Mouse (Mus musculus) activated CD4-positive, CD25-positive, alpha-beta regulatory T cell, adult 4 months (primary cell): ENCODE results near the gene Dph5. TPM values are rescaled to one million over a fixed set of nuclear protein-coding genes. Genes with fewer than 3 reads are reported as not detected.

Experiments
- ATAC-seq: one replicate; pipeline ENCODE4 v1.8.0; 2017
- polyA plus RNA-seq, 2 experiments: library from polyadenylated mRNA; unstranded; fragments of 100-300 nt; shearing (Covaris generic); gene quantifications; one replicate each; pipeline ENCODE4 v1.2.1; 2017

The Dph5 gene
- polyA plus RNA-seq, 2 experiments from 2014 or later = 59.9 to 65.4 TPM

DNA sequence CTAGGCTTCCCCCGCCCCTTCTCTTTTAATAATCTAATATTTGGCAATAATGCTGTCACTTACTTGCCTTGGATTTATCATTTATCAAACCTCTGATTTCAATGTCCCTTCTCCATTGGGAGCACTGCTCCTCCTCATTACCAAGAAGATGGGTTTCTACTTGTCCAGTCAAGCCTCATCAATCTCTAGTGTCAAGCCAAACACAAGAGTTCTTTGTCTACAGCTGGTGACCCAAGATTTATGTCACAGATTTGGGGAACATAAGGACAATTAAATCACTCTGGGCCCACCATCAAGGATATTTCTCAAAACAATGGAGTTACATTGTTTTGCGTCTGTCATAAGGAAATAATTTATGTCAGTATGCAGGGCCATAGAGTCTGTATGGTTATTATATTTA is 5.5 kb downstream of the Dph5 start:
- no peak for ATAC-seq

DNA sequence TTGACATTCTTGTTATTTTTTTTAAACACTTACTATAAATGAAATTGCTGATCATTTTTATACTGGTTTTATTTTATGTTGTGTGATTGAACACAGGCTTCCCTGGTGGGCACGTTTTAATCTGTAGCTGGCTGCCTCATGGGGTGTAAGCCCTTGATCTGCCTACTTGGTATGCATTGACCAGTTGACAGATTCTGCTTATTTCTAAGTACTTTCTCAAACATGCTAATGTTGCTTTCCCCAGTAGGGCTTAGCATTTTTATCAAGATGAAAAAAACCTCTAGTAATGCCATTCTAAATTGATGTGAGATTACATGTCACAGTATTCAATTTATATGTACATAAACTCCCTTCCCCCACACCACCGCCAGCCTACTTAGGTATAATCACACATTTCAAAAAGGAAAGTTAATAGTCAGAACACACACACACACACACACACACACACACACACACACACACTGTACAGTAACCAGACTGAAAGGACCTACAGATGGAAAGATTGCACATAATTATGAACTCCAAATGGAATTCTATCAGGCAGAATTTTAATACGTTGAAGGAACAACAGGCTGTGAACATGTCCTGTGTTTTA is 10.8 kb downstream of the Dph5 start:
- no peak for ATAC-seq

DNA sequence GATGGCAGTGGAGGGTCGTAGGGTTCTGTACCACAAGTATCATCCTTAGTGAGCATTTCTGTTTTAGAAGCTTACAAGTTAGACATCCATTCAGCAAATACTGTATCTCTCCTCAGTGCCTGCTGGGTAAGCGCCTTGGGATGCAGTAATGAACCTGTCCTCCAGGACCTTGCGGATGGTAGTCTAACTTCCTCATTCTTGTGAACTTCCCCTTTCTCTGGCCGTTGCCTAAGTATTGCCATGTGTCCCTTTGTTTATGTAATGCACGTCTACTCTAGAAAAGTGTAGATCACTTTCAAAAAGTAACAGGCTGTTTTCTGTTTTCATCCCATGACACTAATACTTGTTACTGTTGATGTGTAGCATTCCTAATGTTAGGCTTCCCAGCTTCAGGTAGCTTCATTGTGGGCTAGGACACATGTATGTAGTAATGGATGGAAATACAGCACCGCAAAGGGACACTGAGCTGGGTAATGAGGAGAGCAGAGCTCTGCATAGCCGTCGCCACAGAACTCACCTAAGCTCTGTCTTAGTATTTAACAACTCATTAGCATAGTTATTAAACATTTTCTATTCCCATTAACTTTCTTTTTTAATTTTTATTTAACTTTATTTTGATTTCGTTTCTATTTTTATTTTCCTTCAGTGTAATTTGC is 14.8 kb downstream of the Dph5 start:
- ATAC-seq = no peak

DNA sequence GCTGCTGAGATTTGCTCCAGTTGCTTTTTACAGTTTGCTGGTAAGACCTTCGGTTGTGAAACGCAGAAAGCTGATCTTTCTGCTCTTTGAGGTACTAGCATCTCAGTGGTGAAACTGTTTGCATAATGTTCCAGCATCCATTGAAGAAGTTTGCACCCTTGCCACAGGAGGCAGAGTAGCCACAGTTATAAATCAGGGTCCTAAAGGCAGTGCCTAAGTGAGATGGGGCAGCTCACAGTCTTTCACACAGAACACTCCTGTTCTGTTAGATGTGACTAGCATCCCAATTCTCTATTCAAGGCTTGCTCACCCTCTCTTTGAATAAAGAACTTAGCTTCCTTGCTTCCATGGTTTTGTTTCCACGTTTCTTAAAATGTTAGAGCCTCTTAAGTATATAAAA is 17.4 kb downstream of the Dph5 start:
- no peak for ATAC-seq

DNA sequence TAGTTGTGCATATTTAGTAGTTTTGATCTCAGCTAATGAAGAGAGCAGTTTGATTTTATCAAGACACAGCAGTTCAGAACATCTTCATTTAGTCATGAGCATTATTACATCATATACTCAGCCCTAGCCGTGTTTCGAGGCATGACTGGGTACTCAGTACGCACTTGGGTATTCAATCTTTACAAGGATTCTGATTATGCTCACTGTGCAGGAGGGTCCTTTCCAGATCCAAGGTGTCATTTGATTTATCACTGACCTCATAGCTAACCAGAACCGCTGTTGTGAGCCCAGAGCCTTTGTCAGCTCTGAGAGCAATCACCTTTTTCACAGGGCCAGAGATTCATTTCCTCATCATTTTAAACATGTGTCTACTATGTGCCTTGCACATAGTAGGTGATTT is 17.9 kb downstream of the Dph5 start:
- no peak for ATAC-seq

DNA sequence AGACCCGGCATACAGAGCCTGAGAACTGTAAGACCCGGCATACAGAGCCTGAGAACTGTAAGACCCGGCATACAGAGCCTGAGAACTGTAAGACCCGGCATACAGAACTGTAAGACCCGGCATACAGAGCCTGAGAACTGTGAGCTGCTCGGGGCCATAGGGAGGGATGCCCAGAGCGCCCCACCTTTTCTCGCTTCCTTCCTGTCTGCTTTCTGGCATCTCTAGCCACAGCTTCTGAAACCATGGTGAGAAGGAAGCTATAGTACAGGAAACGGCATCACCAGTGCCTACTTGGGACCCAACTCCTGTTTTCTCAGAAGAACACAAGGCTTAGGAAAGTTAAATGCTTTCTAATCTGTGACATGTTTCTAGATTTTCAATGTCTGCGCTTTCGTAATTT is 19.8 kb downstream of the Dph5 start:
- ATAC-seq = peak; percentile 99

DNA sequence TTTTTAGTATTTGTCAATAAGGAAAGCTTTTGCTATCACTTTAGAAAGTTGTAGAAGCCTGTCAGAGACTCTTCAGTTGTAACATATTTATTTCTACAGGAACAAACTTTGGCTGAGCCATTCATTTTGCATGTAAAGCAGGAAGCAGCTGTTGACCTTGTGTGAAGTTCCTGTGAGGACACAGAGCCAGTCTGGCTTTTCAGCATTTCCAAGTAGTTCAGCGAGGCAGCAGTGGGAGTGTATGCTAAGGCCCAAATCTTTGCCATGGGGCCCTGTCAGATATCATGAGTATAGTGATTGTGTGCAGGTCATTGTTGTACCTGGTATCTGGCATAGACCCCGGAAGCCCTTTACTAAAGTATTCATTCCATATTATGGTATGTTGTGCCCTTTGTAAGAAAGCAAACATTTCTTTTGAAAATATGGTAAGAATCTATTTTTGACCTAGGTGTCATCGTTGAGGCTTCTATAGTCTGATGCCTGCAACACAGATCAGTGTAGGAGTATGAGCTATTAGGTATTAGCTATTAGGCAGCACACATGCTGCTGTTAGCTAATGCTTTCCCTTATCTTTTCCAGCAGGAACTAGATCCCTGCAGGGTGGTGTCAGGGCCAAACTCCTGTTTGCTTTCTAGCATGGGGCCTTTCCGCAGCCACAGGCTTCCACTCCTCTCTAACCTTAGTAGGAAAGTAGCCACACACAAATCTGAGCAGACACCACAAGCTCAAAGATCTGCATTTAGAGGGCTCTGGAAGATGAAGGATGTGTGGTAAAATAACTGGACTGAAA is 37.0 kb downstream of the Dph5 start:
- no peak for ATAC-seq

DNA sequence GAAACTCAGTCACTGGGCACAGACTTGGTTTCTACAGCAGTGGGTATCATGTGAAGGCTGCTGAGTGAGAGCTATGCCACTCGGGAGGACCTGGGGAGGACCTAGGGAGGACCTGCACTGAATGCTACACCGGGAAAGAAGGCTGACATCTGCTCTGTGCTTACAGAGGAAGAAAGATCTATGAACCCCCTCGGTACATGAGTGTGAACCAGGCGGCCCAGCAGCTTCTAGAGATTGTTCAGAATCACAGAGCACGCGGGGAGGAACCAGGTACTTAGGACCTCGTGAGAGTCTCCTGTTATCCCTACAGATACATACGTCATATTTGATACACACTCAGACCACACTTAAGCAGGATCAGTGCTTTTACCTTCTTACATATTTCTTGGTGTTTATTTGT is 38.9 kb downstream of the Dph5 start:
- ATAC-seq = no peak

DNA sequence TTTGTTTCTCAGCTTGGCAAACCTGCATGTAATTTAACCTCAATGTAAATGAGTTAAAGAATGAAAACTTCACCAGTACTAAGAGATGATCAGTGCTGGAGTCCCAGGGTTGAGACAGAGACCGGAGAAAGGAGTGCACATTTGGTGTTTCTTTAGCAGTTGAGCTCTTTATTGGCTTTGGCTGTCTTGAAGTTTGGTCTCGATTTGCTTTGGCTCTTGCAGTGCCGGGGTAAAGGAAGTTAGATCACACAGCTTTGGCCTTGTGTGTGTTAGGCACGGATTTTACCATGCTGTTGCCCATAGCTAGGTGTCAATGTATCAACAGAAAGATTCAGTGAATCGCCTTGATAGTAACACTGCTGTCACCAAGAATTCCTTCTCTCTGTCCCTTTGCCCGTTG is 44.1 kb downstream of the Dph5 start:
- ATAC-seq = no peak

DNA sequence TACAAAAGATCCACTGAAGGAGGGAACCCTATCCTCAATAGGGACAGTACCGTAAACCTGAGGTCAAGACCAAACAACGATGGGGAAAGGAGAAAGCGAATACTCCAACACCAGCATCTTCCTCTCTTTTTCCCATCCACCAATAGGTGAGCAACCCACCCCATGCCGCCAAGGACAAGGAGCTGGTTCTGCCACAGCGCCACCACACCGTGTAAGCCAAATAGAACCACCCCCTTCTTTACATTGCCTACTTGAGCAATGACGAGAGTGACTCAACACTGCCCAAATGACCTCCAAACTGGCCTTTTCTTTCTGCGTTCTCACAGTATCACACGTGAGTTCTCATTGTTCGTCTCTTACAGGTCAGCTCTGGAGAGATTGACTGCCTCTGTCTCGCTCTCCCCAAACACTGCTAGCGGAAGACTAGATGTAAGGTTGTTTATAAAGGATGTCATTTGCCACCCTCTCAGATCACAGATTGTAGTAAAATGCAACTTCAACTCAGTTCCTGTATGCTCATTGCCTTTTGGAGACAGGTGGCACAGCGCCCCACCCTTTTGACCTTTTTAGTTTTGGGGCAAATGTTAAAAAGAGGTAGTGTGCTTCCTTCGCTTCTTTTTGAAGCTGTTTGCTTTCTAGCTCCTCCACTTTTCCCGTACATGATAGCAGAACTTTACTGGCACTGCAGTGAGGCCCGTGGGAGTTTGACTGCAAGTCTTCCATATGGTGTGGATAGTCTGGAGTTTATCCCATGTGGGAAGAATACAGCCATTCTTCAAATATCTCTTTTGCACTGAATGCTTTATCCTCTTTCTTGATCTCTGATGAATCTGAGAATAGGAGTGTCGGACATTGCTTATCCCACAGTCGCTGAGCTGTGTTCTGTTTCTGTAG is 45.9 kb downstream of the Dph5 start:
- peak; percentile 90 for ATAC-seq

DNA sequence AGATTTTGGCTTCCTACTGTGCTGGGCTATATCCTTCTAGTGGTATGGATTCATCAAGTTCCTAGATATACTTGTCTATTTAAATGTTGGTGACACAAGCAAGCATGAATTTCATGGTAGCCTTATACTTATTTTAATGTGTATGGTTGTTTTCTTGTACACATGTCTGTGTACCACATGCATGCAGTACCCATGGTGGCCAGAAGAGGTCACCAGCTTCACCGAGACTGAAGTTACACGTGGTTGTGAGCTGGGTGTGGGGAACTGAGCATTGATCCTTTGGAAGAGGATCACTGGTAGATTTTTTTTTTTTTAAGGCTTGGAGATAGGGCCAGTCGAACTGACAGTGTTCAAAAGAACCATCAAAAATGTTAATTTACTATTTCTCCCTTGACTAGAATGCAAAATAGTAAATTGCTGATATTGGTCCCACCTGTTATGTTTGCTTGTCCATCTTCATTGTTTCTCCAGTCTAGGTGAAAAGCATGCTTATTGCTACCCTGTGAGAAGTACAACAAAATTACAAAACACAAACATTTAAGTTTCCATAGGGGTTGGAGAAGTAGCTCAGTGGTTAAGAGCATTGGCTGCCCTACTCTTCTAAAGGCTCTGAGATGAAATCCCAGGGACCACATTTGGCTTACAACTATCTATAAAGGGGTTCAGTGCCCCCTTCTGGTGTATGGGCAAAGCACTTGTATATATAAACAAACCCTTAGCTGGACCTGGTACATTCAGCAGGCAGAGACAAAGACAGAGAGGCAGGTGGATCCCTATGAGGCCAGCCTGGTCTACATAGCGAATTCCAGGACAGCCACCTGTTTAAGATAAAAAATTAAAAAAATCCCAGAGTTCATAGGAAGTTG is 49.3 kb downstream of the Dph5 start:
- ATAC-seq = peak; percentile 50

DNA sequence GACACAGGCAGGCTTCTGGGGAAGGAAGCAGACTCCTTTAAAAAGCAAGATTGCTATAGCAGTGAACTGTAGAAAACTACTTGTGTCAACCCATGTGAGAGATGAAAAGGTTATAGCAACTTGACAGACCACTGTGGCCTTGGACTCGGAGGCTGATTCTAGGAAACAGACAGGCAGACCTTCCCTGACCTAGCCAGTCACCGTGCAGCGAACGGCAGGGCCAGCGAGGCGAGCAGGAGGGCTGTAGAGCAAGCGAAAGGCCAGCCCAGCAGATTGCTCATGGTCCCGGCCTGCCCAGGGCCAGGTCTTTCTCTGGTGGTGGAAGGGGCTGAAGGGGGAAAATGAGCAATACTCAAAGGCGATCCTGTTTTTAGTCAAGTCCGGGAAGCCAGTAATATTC is 50.2 kb downstream of the Dph5 start:
- ATAC-seq = no peak

DNA sequence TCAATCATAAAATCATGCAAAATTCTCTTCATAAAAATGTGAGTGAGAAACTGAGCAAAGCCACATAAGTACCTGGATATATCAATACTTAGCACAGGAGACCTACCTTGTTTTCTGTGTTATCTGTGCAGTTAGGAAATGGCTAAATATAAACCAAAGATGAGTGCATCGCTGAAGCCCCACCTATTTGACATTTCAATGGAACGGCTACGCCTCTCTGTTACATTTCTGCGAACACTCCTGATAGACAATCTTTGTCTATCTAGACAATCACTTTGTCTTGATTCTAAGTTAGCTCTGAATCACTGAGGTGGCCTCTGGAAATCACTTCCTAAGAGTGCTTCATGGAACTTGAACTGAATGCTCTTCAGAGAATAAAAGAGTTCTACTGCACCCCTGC is 52.9 kb downstream of the Dph5 start:
- peak; percentile 19 for ATAC-seq

DNA sequence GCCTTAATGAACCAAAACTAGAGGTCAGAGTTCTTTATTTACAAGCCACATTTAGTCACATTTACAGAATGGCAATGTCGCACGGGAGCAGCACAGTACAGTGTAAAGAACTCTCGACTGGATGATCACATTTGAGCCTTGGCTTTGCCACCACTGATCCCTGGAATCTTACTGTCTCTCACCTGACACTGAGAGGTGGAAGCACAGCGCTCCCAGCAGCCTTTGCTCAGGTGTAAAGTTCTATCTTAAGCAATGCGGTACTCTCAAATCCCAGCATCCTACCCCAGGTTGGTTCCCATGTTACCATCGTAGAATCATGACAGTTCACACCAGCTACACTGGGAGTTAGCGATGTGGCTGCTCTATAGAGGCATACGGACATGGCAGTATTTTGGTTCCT is 53.8 kb downstream of the Dph5 start:
- no peak for ATAC-seq

DNA sequence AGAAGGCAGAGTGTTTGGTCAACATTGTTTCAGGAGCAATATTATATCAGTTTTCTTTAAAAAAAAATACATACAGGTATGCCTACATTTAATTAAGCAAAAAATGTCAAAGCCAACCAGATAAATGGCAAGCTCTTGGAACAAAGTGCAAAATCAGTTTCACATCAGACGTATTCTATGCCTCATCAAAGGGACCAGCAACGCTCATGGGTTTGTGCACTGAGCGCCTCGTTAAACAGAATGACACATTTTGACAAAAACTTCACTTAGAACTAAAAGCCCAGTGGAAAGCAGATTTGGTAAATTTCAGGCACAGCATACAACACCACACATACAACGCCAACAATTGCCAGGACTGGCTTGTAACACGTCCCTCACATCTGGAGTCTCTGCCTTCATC is 56.7 kb downstream of the Dph5 start:
- ATAC-seq = peak; percentile 37

DNA sequence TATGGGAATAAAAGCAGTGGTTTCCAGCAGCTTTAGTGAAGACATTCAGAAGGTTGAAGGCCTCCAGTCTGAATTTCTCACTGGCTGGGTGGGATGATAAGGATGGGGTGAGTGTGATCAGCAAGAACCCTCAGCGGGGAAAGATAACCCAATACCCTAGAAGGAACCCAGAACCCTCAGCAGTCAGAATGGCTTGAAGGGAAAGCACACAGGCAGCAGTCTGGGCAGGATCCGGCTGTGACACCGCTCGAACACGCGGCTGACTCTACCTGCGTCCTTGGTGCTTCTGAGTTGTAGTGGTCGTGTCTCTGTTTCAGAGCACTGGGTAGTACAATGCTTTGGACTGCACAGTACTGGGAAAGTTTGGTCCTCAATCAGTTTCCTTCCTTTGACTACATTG is 58.6 kb downstream of the Dph5 start:
- no peak for ATAC-seq

DNA sequence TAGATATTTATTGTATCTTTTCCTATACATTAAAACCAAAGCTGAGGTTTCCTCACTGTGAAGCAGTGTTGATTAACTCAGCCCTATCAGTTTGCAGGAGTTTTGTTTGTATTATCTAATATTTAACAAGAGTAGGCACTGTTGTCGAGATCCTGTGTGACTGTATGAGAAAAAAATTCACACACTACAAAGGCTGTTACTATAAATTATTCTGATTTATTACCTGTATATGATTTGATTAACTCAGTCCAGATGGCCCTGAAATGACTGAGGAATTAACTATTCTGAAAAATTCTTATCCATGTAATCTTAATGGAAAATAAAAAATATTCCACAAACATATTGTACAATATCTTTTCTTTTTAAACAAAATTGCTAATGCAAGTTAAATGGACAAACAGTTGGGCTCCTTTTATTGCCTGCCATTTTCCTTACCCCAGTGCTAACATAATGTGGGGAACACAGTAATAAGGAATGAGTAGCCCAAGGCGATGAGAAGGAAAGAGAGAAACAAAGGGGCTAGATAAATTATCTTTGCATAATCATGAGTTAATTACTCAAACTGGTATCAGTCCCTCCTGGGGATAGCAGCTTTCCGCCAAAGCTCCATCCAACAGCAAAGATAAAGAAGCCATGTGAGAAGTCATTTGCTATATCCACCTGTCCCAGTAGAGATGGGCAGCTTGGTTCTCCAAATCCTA is 61.7 kb downstream of the Dph5 start:
- ATAC-seq = no peak

DNA sequence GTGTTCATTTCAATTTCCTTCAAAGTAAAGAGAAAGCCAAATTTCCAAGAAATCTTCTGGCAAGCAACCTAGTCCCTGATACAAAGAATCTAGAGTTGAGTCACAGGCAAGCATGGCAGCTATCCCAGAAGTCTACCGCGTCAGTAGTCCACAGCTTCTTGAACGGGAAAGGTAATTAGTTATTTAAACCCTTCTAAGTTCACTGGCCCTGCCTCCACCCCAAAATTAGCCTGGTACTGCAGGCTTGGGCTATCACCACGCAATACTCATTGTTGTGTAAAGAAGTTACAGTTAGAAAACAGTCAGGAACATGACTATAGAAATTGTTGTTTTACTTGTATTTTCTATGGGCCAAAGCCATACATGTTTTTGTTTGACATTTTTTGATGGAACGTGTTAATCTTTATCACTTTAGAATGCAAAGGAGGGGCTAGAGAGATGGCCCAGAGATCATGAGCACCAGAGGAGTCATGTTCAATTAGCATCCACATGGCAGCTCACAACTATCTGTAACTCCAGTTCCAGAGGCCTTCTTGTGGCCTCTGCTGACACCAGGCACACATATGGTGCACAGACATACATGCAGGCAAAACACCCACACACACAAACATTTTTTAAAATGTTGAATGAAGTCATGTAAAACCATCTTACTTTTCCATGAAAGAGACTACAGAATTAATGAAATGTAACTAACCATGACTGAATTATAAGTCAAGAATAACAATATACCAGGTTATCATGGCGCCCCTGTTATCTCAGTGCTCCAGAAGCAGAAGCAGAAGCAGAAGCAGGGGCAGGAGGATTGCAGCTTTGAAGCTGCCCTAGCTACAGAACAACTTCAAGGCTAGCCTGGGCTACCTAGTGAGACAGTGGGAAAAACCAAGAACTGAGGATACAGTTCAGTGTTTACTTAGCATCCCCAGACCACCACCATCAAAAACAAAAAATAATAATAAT is 62.6 kb downstream of the Dph5 start:
- no peak for ATAC-seq

DNA sequence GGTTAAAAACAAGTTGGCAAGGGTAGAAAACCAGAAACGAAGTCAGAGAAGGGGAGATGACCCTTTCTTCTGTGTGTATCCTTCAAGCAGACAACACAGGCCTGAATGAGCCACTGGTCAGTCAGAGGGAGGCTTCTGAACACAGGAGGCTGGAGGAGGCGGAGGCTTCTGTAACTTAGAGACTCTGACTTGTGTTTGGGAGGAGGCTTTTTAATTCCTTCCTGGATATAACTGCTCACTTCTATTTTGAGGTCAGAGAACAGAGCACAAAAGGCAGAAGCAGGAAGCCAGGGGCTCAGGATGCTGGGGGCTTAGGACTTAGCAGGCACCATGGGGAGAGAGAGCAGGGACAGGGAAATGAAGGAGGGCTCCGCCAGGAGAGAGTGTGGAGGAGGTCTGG is 63.6 kb downstream of the Dph5 start:
- no peak for ATAC-seq

DNA sequence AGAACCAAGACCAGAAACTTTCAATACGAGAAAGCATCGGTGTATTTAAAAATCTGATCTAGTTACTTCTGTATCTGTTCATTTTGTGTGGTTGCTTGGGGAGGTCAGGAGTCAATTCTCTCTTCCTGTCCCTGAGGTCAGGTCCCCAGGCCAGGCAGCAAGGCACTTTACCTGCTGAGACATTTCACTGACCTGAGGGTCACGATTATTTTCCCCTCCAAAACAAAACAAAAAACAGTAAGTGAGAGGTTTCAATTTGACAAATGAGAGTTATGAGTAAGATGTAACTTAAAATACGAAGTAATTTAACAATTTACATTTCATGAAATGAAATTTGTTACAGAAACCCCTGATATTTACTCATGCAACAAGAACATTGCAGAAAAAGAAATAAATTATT is 64.7 kb downstream of the Dph5 start:
- no peak for ATAC-seq
